27 mouse cellular contexts compared by ENCODE assay signal in genomic region chr11:111290537-111290936, GRCm38 (mm10).
DNase-seq lines count a peak whose midpoint lies in the region; ATAC-seq and TF ChIP-seq lines count a peak whose summit lies in the region.
"Had no signal": no experiment of that assay in that cellular context is flagged by ENCODE, and none has a peak within 500 bp of the region (broad histone marks: within the 10 kb centered on the region; RNA-seq: fewer than 3 reads in every experiment).

No protein-coding gene starts in this region.

- H3K4me3 ChIP-seq in lung, adult 2 months (replicated peaks; ENCODE audit: extremely low read depth, low read depth, low read length), result no peak overlapping the region
- H3K4me3 ChIP-seq: embryonic facial prominence, embryonic 10.5 days; embryonic facial prominence, embryonic 15.5 days; forebrain, embryonic 13.5 days; hindbrain, embryonic 10.5 days; hindbrain, embryonic 15.5 days; liver, embryonic 13.5 days; lung, embryonic 15.5 days; midbrain, embryonic 15.5 days had no signal

- TF ChIP-seq CTCF in lung, adult 2 months (IDR thresholded peaks at IDR 0.05; ENCODE audit: insufficient read depth, low read length), result no peak

- no peak for TF ChIP-seq POLR2A in lung, adult 2 months (IDR thresholded peaks at IDR 0.05; ENCODE audit: borderline replicate concordance, extremely low read depth, low read depth, low read length)

- DNase-seq in layer of hippocampus, adult 9-10 months (ENCODE audit: low spot score), result peak; percentile 10
- DNase-seq in layer of hippocampus, adult 18-20 months (ENCODE audit: low spot score in 2 of 2), result no peak
- peak; percentile 29 for DNase-seq in lung, postnatal 25 days (ENCODE audit: low spot score)
- no peak for DNase-seq in lung, adult 2 months
- no peak for DNase-seq in adrenal gland, postnatal 25 days
- no peak for DNase-seq in ovary, postnatal 14 days (ENCODE audit: low spot score)
- DNase-seq: adrenal gland, postnatal 14 days; cerebellum, adult 18-20 months; cerebellum, postnatal 10 days; gastrocnemius, postnatal 10 days; heart, postnatal 14 days; kidney, adult 18-20 months; kidney, postnatal 4 days; layer of hippocampus, adult 9-11 months; liver, embryonic 13.5 days; right cerebral cortex, postnatal 4 days; thymus, adult 18-20 months; thymus, postnatal 25 days had no signal

- H3K4me1 ChIP-seq in lung, adult 2 months (ENCODE audit: control insufficient read depth, insufficient read depth, low read length), result no peaks in the 10 kb centered on the region; the same call in 1 of the 2 replicates
- H3K4me1 ChIP-seq: embryonic facial prominence, embryonic 10.5 days; embryonic facial prominence, embryonic 15.5 days; forebrain, embryonic 13.5 days; hindbrain, embryonic 10.5 days; hindbrain, embryonic 15.5 days; liver, embryonic 13.5 days; lung, embryonic 15.5 days; midbrain, embryonic 15.5 days had no signal

- ATAC-seq in megakaryocyte, adult 5-6 weeks (ENCODE audit: poor library complexity, severe bottlenecking), result peak; percentile 94
- ATAC-seq: forebrain, embryonic 13.5 days; inflammation-experienced regulatory T-cells, adult 6 months; midbrain, embryonic 15.5 days had no signal

Comparison
In these comparisons a context has a peak if more than half of its experiments do, and no peak if none do; other contexts are left out.
1. DNase-seq: peak in layer of hippocampus, adult 9-10 months (single experiment) and lung, postnatal 25 days (single experiment); none in layer of hippocampus, adult 18-20 months (0 of 2), lung, adult 2 months (single experiment), adrenal gland, postnatal 25 days (single experiment) and ovary, postnatal 14 days (single experiment).